In genomic region chr9:40827366-40827765, GRCm38 (mm10) we compare ENCODE assay signal across 35 mouse cellular contexts. TPM values are rescaled to one million over a fixed set of nuclear protein-coding genes. Genes with fewer than 3 reads are reported as not detected.
"Had no signal": no experiment of that assay in that cellular context is flagged by ENCODE, and none has a peak within 500 bp of the region (broad histone marks: within the 10 kb centered on the region; RNA-seq: fewer than 3 reads in every experiment).

No protein-coding gene starts in this region.

- H3K4me1 ChIP-seq: embryonic facial prominence, embryonic 12.5 days; embryonic facial prominence, embryonic 13.5 days; embryonic facial prominence, embryonic 15.5 days; forebrain, embryonic 15.5 days had no signal

- H3K36me3 ChIP-seq: embryonic facial prominence, embryonic 10.5 days; embryonic facial prominence, embryonic 12.5 days; embryonic facial prominence, embryonic 13.5 days; embryonic facial prominence, embryonic 15.5 days; forebrain, embryonic 10.5 days; forebrain, embryonic 15.5 days had no signal

- H3K9ac ChIP-seq: embryonic facial prominence, embryonic 12.5 days; embryonic facial prominence, embryonic 13.5 days; embryonic facial prominence, embryonic 15.5 days; forebrain, embryonic 13.5 days; forebrain, embryonic 15.5 days had no signal

- H3K27me3 ChIP-seq: embryonic facial prominence, embryonic 12.5 days; embryonic facial prominence, embryonic 13.5 days; embryonic facial prominence, embryonic 15.5 days; forebrain, embryonic 15.5 days had no signal

- DNase-seq: cerebellum, adult 18-20 months; cerebellum, adult 2 months; cerebellum, adult 8-10 months; cerebellum, adult 9-10 months; cerebellum, adult 9-11 months; cerebellum, postnatal 10 days; cerebellum, postnatal 14 days; cerebellum, postnatal 25 days; cerebellum, postnatal 36 days; embryo, embryonic 11 days; gastrocnemius, adult 2 months; gastrocnemius, postnatal 10 days; gastrocnemius, postnatal 14 days; gastrocnemius, postnatal 25 days; gastrocnemius, postnatal 36 days; heart, adult 11 months; heart, adult 18-20 months; heart, adult 2 months had no signal

- H3K27ac ChIP-seq: embryonic facial prominence, embryonic 10.5 days; embryonic facial prominence, embryonic 12.5 days; embryonic facial prominence, embryonic 13.5 days; embryonic facial prominence, embryonic 15.5 days; forebrain, embryonic 10.5 days; forebrain, embryonic 13.5 days; forebrain, embryonic 15.5 days; gastrocnemius, adult 2 months; heart, adult 2 months had no signal

- H3K4me3 ChIP-seq: embryonic facial prominence, embryonic 10.5 days; embryonic facial prominence, embryonic 12.5 days; embryonic facial prominence, embryonic 13.5 days; embryonic facial prominence, embryonic 15.5 days; erythroblast, embryonic 14.5 days; forebrain, embryonic 10.5 days; forebrain, embryonic 13.5 days; forebrain, embryonic 15.5 days; gastrocnemius, adult 2 months; heart, adult 2 months had no signal

- ATAC-seq: forebrain, embryonic 13.5 days; forebrain, embryonic 14.5 days; forebrain, embryonic 15.5 days; forebrain, embryonic 16.5 days had no signal

- H3K9me3 ChIP-seq: embryonic facial prominence, embryonic 10.5 days; embryonic facial prominence, embryonic 12.5 days; embryonic facial prominence, embryonic 13.5 days; embryonic facial prominence, embryonic 15.5 days; forebrain, embryonic 10.5 days; forebrain, embryonic 13.5 days; forebrain, embryonic 15.5 days had no signal

- H3K4me2 ChIP-seq: embryonic facial prominence, embryonic 12.5 days; embryonic facial prominence, embryonic 13.5 days; embryonic facial prominence, embryonic 15.5 days; forebrain, embryonic 13.5 days; forebrain, embryonic 15.5 days had no signal

RNA-seq across cellular contexts. Expression of gene Bsx, which starts 46.6 kb away (rescaled TPM):
- total RNA-seq: common myeloid progenitor, adult 5-6 weeks; gastrocnemius, adult 18-20 months; gastrocnemius, adult 2 months; gastrocnemius, adult 8-10 months; gastrocnemius, postnatal 10 days; gastrocnemius, postnatal 14 days; gastrocnemius, postnatal 25 days; gastrocnemius, postnatal 36 days; gastrocnemius, postnatal 4 days; granulocyte monocyte progenitor cell, adult 5-6 weeks; heart, adult 18-20 months; heart, adult 2 months had no signal
- polyA plus RNA-seq: embryonic facial prominence, embryonic 12.5 days; embryonic facial prominence, embryonic 13.5 days; embryonic facial prominence, embryonic 14.5 days; embryonic facial prominence, embryonic 15.5 days; erythroblast, embryonic 14.5 days; gonadal fat pad, adult 2 months; heart, adult 2 months had no signal
